Mouse (Mus musculus): ENCODE measurements at regions not wholly inside any gene's neighbourhood (a gene's known extent, or its start where the extent isn't known, plus 50 kb on each side); places are given as distances from the start of the nearest gene placed in this dataset.

GRCm38 (mm10) chr14:104326089-104326488, 141.7 kb downstream of the Pou4f1 start:
- no peak for TF ChIP-seq POLR2A (IDR thresholded peaks at IDR 0.05; ENCODE audit: control insufficient read depth, low read depth, low read length)
- TF ChIP-seq CTCF (IDR thresholded peaks at IDR 0.05; ENCODE audit: control insufficient read depth, insufficient read depth, insufficient replicate concordance, low read depth, low read length): no peak
